Mouse (Mus musculus) small intestine, adult 2 months (tissue): ENCODE results near the gene Rln3. TPM values are rescaled to one million over a fixed set of nuclear protein-coding genes. Genes with fewer than 3 reads are reported as not detected.
A peak's percentile ranks its signal among the peaks of the same experiment; 100 is the strongest.

Experiments
- H3K27ac ChIP-seq: fragments of 200-500 bp; 2 replicates; pipeline ENCODE4 v1.5.1; 2012; ENCODE audit warnings: low read depth, low read length, control low read depth, inconsistent platforms; ENCODE audit not compliant: insufficient read depth
- H3K27me3 ChIP-seq: fragments of 200-500 bp; 2 replicates; pipeline ENCODE4 v1.6.1; 2012; ENCODE audit warnings: mild to moderate bottlenecking, moderate library complexity, low read length, inconsistent platforms; ENCODE audit not compliant: control insufficient read depth, insufficient read depth
- H3K36me3 ChIP-seq: fragments of 200-500 bp; 2 replicates; pipeline ENCODE4 v1.6.1; 2012; ENCODE audit warnings: mild to moderate bottlenecking, low read length, control low read depth, inconsistent platforms; ENCODE audit not compliant: control insufficient read depth, insufficient read depth
- H3K4me1 ChIP-seq: fragments of 200-500 bp; 2 replicates; pipeline ENCODE4 v1.6.1; 2012; ENCODE audit warnings: low read length, inconsistent platforms, mixed read lengths; ENCODE audit not compliant: control insufficient read depth, insufficient read depth, insufficient read length
- H3K4me3 ChIP-seq: fragments of 200-500 bp; 2 replicates; pipeline ENCODE4 v1.5.1; 2012; ENCODE audit warnings: low read depth, mild to moderate bottlenecking, control low read depth, inconsistent platforms, low read length, moderate library complexity
- CTCF ChIP-seq: fragments of 200-500 bp; IDR thresholded peaks from 2 replicates; pipeline ENCODE4 v1.5.1; 2012; ENCODE audit warnings: low read depth, mild to moderate bottlenecking, control low read depth, inconsistent platforms, low read length, moderate library complexity, mixed read lengths; ENCODE audit not compliant: insufficient replicate concordance, insufficient read length; ENCODE audit errors: extremely low read depth
- POLR2A ChIP-seq: fragments of 200-500 bp; IDR thresholded peaks from 2 replicates; pipeline ENCODE4 v1.6.1; 2012; ENCODE audit warnings: low read depth, mild to moderate bottlenecking, control low read depth, inconsistent platforms, low read length, moderate library complexity
- WGBS: fragments of 180-500 bp; shearing (Covaris S2); methylation state at CpG from one replicate; pipeline ENCODE4 v1.1.7; 2018; 5-methylcytosine and 5-hydroxymethylcytosine counted together
- polyA plus RNA-seq: library from polyadenylated mRNA; depleted of rRNA; stranded (reverse); fragments of >200 nt; gene quantifications from 2 replicates; pipeline ENCODE4 v1.2.3, GENCODE M21; 2012

Rln3 gene
- polyA plus RNA-seq, 1 experiment, result 0.96 TPM

- no peak for TF ChIP-seq CTCF
- TF ChIP-seq POLR2A, result no peak
- Histone ChIP-seq H3K36me3 (no peaks in the 10 kb centered on the region), H3K27me3 (no peaks in the 10 kb centered on the region), H3K4me1 (peaks cover 25% of the 10 kb centered on the region), H3K4me3 (peak overlapping the region; percentile 76), H3K27ac (peak overlapping the region; percentile 88)
- 19% methylated on average over 5 of the region's 5 CpGs for WGBS
Measured at GRCm38 (mm10) chr8:84065457-84066072, 20.8 kb upstream of the Rln3 start.

GRCm38 (mm10) chr8:84065037-84065436 is 20.2 kb upstream of the Rln3 start, which contains the start of gene Gm10643:
Gene Gm10643, minus strand, starts transcription at chr8:84065137.
- WGBS, result 94% methylated on average over 1 of the region's 1 CpGs
- Histone ChIP-seq H3K36me3 (no peaks in the 10 kb centered on the region), H3K4me1 (peaks cover 24% of the 10 kb centered on the region), H3K27me3 (no peaks in the 10 kb centered on the region), H3K27ac (peak within 1 kb of the TSS; percentile 88), H3K4me3 (peak within 1 kb of the TSS; percentile 76)
- TF ChIP-seq CTCF, result no peak
- TF ChIP-seq POLR2A, result no peak

GRCm38 (mm10) chr8:84063861-84064610 is 19.2 kb upstream of the Rln3 start:
- 48% methylated on average over 8 of the region's 8 CpGs for WGBS
- TF ChIP-seq CTCF (no peak), POLR2A (no peak)
- Histone ChIP-seq H3K36me3 (no peaks in the 10 kb centered on the region), H3K27ac (peak overlapping the region; percentile 11), H3K27me3 (no peaks in the 10 kb centered on the region), H3K4me1 (peaks cover 16% of the 10 kb centered on the region; the same call in 1 of the 2 replicates), H3K4me3 (no peak overlapping the region)

GRCm38 (mm10) chr8:84060245-84060644 is 15.4 kb upstream of the Rln3 start:
- H3K4me1 ChIP-seq, result no peaks in the 10 kb centered on the region
- no peaks in the 10 kb centered on the region for H3K27me3 ChIP-seq
- 87% methylated on average over 2 of the region's 2 CpGs for WGBS
- no peaks in the 10 kb centered on the region for H3K36me3 ChIP-seq
- H3K27ac ChIP-seq, result no peak overlapping the region
- TF ChIP-seq POLR2A (no peak), CTCF (no peak)
- no peak overlapping the region for H3K4me3 ChIP-seq

GRCm38 (mm10) chr8:84059226-84059625 is 14.4 kb upstream of the Rln3 start:
- no peaks in the 10 kb centered on the region for H3K27me3 ChIP-seq
- WGBS, result 93% methylated on average over 2 of the region's 2 CpGs
- H3K36me3 ChIP-seq, result no peaks in the 10 kb centered on the region
- H3K4me3 ChIP-seq, result no peak overlapping the region
- H3K4me1 ChIP-seq, result no peaks in the 10 kb centered on the region
- no peak overlapping the region for H3K27ac ChIP-seq
- no peak for TF ChIP-seq CTCF
- no peak for TF ChIP-seq POLR2A

- Histone ChIP-seq H3K27me3 (no peaks in the 10 kb centered on the region), H3K4me1 (no peaks in the 10 kb centered on the region), H3K27ac (no peak overlapping the region), H3K4me3 (no peak overlapping the region), H3K36me3 (no peaks in the 10 kb centered on the region)
- WGBS, result 92% methylated on average over 1 of the region's 1 CpGs
- TF ChIP-seq CTCF (no peak), POLR2A (no peak)
Measured at GRCm38 (mm10) chr8:84057827-84058226, 13.0 kb upstream of the Rln3 start.

- Histone ChIP-seq H3K4me1 (no peaks in the 10 kb centered on the region), H3K27me3 (no peaks in the 10 kb centered on the region), H3K36me3 (no peaks in the 10 kb centered on the region), H3K4me3 (no peak overlapping the region), H3K27ac (no peak overlapping the region)
- 95% methylated on average over 5 of the region's 5 CpGs for WGBS
- TF ChIP-seq POLR2A (no peak), CTCF (no peak)
Measured at GRCm38 (mm10) chr8:84053229-84053628, 8.4 kb upstream of the Rln3 start.
